Mouse (Mus musculus): ENCODE measurements around the gene Srsf7. TPM values are rescaled to one million over a fixed set of nuclear protein-coding genes. Genes with fewer than 3 reads are reported as not detected.
A peak's percentile ranks its signal among the peaks of the same experiment; 100 is the strongest.
"Not testable (repeated sequence)": the region's sequence is repeated elsewhere in the genome, so short reads cannot be mapped to it uniquely, and the experiment has no call there.

Srsf7 gene
- polyA plus RNA-seq, 1 experiment from 2014 or later: 890 TPM

DNA sequence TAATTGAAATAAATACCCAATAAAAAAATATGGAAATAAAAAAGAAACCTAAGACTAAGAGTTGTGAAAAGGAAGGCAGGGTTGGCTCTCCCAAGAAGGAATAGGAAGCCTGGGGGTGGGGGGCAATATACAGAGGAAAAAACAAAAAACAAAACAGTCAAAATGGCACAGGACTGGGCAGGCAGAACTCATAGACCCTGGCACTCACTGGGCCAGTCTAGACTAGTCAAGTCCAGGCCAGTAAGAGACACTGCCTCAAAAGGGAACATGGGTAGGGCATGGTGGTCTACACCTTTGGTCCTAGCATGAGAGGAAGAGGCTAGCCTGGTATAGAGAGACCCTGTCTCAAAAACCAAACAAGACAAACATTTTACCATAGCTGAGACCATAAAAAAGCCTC lies 26.6 kb downstream of the Srsf7 start:
- no peaks in the 10 kb centered on the region for H3K27me3 ChIP-seq (replicated peaks; ENCODE audit: low read depth, poor library complexity, severe bottlenecking)
- H3K4me1 ChIP-seq: no peaks in the 10 kb centered on the region
- no peak overlapping the region for H3K4me3 ChIP-seq
- no peak for DNase-seq (ENCODE audit: low spot score)
- no peak overlapping the region for H3K27ac ChIP-seq (replicated peaks)
- H3K9me3 ChIP-seq: no peaks in the 10 kb centered on the region
- H3K36me3 ChIP-seq (replicated peaks): no peaks in the 10 kb centered on the region

DNA sequence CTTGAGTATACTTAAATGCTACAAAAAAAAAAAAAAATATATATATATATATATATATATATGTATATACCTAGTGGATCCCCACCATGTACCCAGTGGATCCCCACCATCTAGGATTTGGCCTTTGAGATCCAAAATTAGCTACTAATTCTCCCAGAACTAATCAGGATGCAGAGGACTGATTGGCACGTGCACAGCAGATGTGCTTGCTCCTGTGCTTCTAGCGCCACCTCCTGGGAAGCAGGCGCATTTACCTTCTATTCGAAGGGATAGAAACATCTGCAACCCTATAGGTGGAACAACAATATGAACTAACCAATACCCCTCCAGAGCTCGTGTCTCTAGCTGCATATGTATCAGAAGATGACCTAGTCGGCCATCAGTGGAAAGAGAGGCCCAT lies 27.1 kb downstream of the Srsf7 start:
- Histone ChIP-seq H3K9me3 (no peaks in the 10 kb centered on the region), H3K4me1 (peaks cover 5% of the 10 kb centered on the region), H3K27ac (replicated peaks) (no peak overlapping the region), H3K27me3 (replicated peaks; ENCODE audit: low read depth, poor library complexity, severe bottlenecking) (no peaks in the 10 kb centered on the region), H3K4me3 (no peak overlapping the region), H3K36me3 (replicated peaks) (no peaks in the 10 kb centered on the region)
- 3% methylated on average over 6 of the region's 6 CpGs for WGBS
- DNase-seq (ENCODE audit: low spot score): peak; percentile 80

DNA sequence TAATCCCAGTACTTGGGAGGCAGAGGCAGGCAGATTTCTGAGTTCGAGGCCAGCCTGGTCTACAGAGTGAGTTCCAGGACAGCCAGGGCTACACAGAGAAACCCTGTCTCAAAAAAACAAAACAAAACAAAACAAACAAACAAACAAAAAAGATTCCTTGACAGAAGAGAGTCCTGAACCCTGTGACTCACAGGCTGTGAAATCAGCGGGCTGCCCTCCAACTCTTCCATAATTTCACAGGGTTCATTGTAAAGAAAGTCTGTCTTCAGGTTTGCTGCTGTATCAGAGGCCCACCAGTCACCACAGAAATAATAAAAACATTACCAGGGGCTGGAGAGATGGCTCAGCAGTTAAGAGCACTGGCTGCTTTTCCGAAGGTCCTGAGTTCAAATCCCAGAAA lies 28.3 kb downstream of the Srsf7 start:
- H3K4me1 ChIP-seq: peaks cover 12% of the 10 kb centered on the region

DNA sequence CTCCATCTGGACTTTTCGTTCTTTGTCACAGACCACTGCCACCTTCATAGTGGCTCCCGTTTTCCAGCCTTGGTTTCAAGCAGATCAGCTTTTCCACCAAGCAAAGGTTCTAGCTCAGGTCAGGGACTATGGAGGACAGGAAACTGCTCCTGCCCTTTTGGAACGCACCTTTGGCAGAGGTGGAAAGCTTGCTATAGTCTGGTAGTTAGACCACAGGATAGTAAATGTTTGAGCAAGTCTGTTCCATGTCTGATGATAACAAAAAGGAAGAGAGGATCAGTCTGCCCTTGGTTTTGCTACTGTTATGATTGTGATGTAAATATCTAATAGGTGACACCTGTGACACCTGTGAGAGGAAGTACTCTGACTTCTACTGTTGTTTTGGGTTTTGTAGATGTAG lies 31.1 kb downstream of the Srsf7 start:
- Histone ChIP-seq H3K27ac (replicated peaks) (no peak overlapping the region), H3K9me3 (no peaks in the 10 kb centered on the region), H3K36me3 (replicated peaks) (no peaks in the 10 kb centered on the region; the same call in 1 of the 2 replicates), H3K4me1 (peaks cover 12% of the 10 kb centered on the region), H3K4me3 (no peak overlapping the region), H3K27me3 (replicated peaks; ENCODE audit: low read depth, poor library complexity, severe bottlenecking) (no peaks in the 10 kb centered on the region)
- WGBS: 92% methylated on average over 3 of the region's 3 CpGs
- no peak for DNase-seq (ENCODE audit: low spot score)

More for the DNA sequence above, 28.3 kb downstream of the Srsf7 start:
- H3K9me3 ChIP-seq; H3K27me3 ChIP-seq (replicated peaks; ENCODE audit: low read depth, poor library complexity, severe bottlenecking); DNase-seq (ENCODE audit: low spot score); H3K27ac ChIP-seq (replicated peaks); H3K36me3 ChIP-seq (replicated peaks); H3K4me3 ChIP-seq: not testable (repeated sequence)
- WGBS: 90% methylated on average over 3 of the region's 3 CpGs

DNA sequence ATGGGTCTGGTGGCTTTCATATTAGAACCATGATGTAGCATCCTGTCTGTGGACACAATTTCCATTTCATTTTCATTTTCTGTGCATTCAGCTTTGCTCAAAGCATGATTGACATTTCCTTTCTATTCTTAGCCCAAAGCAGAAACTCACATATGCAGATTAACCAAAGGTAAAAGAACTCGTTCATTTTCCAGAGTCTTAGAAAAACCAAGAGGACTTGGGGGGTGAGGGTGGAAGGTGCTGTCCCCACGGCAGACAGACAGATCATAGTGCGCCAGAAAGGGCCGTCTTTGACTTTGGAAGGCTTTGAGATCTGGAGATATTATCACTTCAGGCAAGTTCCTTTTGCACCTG lies 31.7 kb downstream of the Srsf7 start:
- WGBS: 75% methylated on average over 4 of the region's 4 CpGs
- Histone ChIP-seq H3K27ac (replicated peaks) (no peak overlapping the region), H3K4me1 (peaks cover 12% of the 10 kb centered on the region), H3K27me3 (replicated peaks; ENCODE audit: low read depth, poor library complexity, severe bottlenecking) (no peaks in the 10 kb centered on the region), H3K9me3 (no peaks in the 10 kb centered on the region), H3K4me3 (no peak overlapping the region), H3K36me3 (replicated peaks) (no peaks in the 10 kb centered on the region; the same call in 1 of the 2 replicates)
- no peak for DNase-seq (ENCODE audit: low spot score)

DNA sequence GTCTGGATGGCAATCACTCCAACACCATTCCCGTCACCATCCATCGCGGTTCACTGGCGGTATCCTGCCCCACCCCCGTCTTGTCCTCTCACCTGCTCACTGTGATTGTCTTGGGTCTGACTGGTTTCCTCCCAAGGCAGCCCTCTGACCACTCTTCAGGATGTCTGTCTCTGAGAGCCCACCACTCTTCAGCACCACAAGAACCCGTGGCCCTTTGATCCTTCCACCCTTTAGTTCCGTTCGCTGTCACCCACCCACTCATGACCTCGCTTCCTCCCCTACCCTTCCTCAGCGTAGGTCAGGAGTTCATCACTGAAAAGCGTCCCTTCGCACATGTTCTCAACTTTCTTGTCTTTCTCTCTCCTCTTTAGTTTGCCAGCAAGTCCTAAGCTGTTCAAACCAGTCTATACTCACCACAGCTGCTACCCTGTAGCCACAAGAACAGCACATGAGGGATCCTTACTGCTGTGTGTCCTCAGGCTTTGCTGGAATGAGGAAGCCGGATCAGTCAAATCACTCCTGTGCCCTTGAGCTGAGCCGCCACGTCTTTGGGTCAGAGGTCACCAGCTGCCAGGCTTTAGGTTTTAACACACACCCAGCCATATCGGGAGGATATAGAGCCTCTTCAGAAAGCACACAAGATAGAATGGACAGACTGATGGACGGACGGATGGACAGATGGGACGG lies 32.3 kb downstream of the Srsf7 start:
- H3K4me3 ChIP-seq: no peak overlapping the region
- no peaks in the 10 kb centered on the region for H3K9me3 ChIP-seq
- no peak overlapping the region; the same call in 1 of the 2 replicates for H3K27ac ChIP-seq (replicated peaks)
- peaks cover 12% of the 10 kb centered on the region for H3K4me1 ChIP-seq
- 67% methylated on average over 19 of the region's 19 CpGs for WGBS
- DNase-seq (ENCODE audit: low spot score): peak; percentile 47
- no peaks in the 10 kb centered on the region for H3K27me3 ChIP-seq (replicated peaks; ENCODE audit: low read depth, poor library complexity, severe bottlenecking)
- no peaks in the 10 kb centered on the region; the same call in 1 of the 2 replicates for H3K36me3 ChIP-seq (replicated peaks)

DNA sequence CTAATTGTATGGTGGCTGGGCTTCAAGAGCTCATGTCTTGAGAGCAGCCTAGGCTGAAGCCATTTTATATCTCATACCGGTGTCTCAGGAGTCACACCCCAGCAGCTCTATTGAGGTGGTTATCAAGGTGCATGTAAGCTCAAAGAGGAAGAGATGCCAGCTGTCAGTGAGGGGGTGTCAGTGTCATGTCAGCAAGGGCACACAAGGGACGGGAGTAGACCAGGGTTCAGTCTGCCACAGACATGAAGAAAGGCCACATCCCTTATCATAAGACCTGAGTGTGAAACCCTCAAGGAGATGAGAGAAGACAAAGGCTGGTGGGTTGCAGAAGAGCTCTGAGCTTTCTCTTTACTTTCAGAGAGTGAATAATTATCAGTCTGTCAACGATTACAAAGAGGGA lies 33.0 kb downstream of the Srsf7 start:
- DNase-seq (ENCODE audit: low spot score): no peak
- no peaks in the 10 kb centered on the region for H3K27me3 ChIP-seq (replicated peaks; ENCODE audit: low read depth, poor library complexity, severe bottlenecking)
- 88% methylated on average over 3 of the region's 3 CpGs for WGBS
- H3K36me3 ChIP-seq (replicated peaks): no peaks in the 10 kb centered on the region; the same call in 1 of the 2 replicates
- H3K4me3 ChIP-seq: no peak overlapping the region
- peaks cover 14% of the 10 kb centered on the region for H3K4me1 ChIP-seq
- H3K9me3 ChIP-seq: no peaks in the 10 kb centered on the region
- H3K27ac ChIP-seq (replicated peaks): no peak overlapping the region

DNA sequence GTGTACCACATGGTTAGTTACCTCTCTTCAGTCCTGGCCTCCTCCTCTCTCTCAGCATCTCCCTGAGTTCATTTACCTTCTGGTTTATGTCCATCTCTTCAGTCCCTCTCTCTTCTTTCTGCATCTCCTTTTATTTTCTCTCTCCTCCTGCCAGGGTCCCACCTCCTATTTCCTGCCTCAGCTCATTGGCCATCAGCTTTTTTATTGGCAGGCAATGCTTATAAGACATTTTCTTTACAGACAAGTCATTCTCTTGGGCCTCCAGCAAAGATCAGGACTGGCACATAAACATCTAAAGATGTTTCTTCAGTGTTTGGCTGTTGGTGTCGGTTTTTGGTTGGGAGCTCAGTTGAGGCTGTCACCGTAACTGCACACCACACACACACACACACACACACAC lies 33.4 kb downstream of the Srsf7 start:
- H3K27ac ChIP-seq (replicated peaks): no peak overlapping the region
- H3K4me3 ChIP-seq: no peak overlapping the region
- no peaks in the 10 kb centered on the region for H3K27me3 ChIP-seq (replicated peaks; ENCODE audit: low read depth, poor library complexity, severe bottlenecking)
- no peaks in the 10 kb centered on the region; the same call in 1 of the 2 replicates for H3K36me3 ChIP-seq (replicated peaks)
- H3K4me1 ChIP-seq: peaks cover 18% of the 10 kb centered on the region
- DNase-seq (ENCODE audit: low spot score): no peak
- WGBS: 89% methylated on average over 2 of the region's 2 CpGs
- H3K9me3 ChIP-seq: no peaks in the 10 kb centered on the region

DNA sequence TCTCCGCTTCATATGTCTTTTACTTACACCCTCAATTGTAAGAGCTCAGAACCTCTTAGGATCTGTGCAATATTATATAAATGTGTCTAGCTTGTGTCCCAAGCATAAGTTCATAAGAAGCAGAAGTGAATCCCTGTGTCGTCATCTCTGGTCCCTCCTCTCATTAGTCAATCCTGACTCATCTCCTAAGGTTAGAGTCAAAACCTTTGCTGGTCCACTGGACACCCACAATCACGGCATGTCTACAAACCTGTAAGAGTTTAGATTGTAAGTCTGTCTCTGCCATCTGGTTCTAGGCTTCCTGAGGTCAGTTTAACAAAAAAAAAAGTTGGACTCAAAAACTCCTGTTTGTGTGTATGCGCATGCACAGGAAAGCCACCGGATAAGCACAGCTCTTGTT lies 34.3 kb downstream of the Srsf7 start:
- DNase-seq (ENCODE audit: low spot score): no peak
- WGBS: 91% methylated on average over 5 of the region's 5 CpGs

DNA sequence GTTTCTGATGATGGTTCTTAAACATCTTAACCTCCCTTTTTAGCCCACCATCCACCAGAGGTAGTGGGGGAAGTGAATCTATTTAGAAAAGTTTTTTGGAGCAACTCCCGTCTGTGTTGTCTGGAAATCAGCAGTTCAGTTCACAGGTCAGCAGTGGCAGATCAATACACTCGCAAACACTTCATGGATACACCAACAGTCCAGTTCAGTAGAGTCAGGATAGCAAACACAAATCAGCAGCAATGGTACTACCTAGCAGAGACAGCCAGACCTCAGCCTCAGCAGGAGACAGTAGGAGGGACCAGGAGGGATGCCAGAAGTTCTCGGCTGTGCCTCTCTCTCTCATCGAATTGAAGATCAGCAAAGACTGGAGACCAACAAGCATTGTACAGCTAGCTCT lies 35.2 kb downstream of the Srsf7 start:
- no peak overlapping the region for H3K4me3 ChIP-seq
- peaks cover 36% of the 10 kb centered on the region for H3K4me1 ChIP-seq
- H3K27me3 ChIP-seq (replicated peaks; ENCODE audit: low read depth, poor library complexity, severe bottlenecking): no peaks in the 10 kb centered on the region
- no peaks in the 10 kb centered on the region for H3K9me3 ChIP-seq
- no peaks in the 10 kb centered on the region; the same call in 1 of the 2 replicates for H3K36me3 ChIP-seq (replicated peaks)
- no peak overlapping the region for H3K27ac ChIP-seq (replicated peaks)
- 91% methylated on average over 4 of the region's 4 CpGs for WGBS
- DNase-seq (ENCODE audit: low spot score): no peak

More for the DNA sequence above, 34.3 kb downstream of the Srsf7 start:
- Histone ChIP-seq H3K4me1 (peaks cover 27% of the 10 kb centered on the region), H3K4me3 (no peak overlapping the region), H3K36me3 (replicated peaks) (no peaks in the 10 kb centered on the region; the same call in 1 of the 2 replicates), H3K27me3 (replicated peaks; ENCODE audit: low read depth, poor library complexity, severe bottlenecking) (no peaks in the 10 kb centered on the region), H3K27ac (replicated peaks) (no peak overlapping the region), H3K9me3 (no peaks in the 10 kb centered on the region)

DNA sequence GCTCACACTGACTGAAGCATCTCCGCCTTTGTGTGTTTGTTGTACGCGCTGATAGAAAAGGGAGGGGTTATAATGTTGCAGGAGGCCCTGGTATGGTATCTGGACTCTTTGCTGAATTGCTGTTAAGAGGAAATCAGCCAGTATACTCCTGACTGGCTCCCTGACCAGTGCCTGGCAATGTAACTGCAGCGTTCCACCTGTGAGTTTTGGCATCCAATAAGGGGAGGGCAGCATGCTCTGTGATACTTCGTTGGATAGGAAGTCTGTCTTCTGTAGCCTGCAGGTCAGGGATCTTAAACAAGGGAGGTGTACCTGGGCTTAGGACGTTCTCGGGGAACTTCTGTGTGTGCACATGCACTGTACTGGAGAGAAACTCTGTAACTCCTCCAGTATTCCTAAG lies 36.2 kb downstream of the Srsf7 start:
- peaks cover 37% of the 10 kb centered on the region for H3K4me1 ChIP-seq
- H3K27me3 ChIP-seq (replicated peaks; ENCODE audit: low read depth, poor library complexity, severe bottlenecking): no peaks in the 10 kb centered on the region
- 89% methylated on average over 7 of the region's 7 CpGs for WGBS
- H3K4me3 ChIP-seq: no peak overlapping the region
- H3K27ac ChIP-seq (replicated peaks): no peak overlapping the region
- H3K36me3 ChIP-seq (replicated peaks): no peaks in the 10 kb centered on the region; the same call in 1 of the 2 replicates
- no peak for DNase-seq (ENCODE audit: low spot score)
- no peaks in the 10 kb centered on the region for H3K9me3 ChIP-seq

DNA sequence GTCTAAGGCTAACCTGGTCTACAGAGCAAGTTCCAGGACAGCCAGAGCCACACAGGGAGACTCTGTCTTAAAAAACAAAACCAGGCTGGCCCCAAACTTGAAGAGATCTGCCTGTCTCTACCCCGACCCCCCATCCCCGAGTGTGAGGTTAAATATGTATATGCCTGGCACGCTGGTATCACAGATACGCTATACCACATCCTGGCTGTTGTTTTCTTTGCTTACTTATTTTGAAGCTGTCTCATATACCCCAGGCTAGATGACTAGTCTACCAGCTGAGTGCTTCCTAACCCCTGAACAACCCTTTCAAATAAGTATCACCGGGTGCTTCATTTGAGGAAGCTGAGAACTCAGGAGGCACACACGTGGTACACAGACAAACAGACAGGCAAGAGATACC lies 37.3 kb downstream of the Srsf7 start:
- Histone ChIP-seq H3K27ac (replicated peaks) (no peak overlapping the region), H3K4me3 (no peak overlapping the region), H3K9me3 (no peaks in the 10 kb centered on the region), H3K36me3 (replicated peaks) (no peaks in the 10 kb centered on the region; the same call in 1 of the 2 replicates), H3K27me3 (replicated peaks; ENCODE audit: low read depth, poor library complexity, severe bottlenecking) (no peaks in the 10 kb centered on the region), H3K4me1 (peaks cover 31% of the 10 kb centered on the region)
- 91% methylated on average over 6 of the region's 6 CpGs for WGBS
- DNase-seq (ENCODE audit: low spot score): no peak

DNA sequence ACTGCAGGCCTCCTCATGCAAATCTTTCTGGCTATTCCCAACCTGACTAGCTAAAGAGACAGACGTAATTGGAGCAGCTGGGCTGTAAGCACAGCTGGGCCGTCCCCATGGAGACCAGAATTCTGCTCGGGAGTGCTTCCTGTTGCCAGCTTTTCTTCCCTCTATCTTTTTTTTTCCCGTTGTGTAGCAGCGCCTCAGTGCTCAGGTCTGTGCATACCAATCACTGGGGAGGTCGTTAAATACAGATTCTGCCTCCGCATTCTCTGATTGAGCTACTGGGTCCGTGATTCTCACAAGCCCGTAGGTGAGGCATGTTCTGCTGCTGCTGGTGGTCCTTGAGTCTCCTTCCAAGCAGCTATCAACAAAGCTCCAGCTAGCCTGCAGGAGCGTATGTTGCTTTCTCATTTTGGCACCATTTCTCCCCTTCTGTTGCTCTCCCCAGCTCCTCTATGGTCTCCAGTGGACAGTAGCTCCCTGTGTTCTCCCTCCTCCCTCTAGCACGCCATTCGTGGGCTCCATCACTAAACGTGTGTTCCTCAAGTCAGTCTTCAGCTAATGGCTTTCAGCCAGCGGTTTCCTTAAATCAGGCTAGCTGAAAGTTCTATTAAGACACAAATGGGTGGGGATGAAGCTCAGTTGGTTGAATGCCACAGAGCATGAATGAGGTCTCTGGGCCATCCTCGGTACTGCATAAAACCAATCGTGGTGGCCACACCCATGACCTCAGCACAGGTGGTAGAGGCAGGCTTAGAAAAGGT lies 38.5 kb downstream of the Srsf7 start:
- peak overlapping the region; percentile 64 for H3K27ac ChIP-seq (replicated peaks)

More for the DNA sequence above, 38.5 kb downstream of the Srsf7 start:
- WGBS: 28% methylated on average over 16 of the region's 16 CpGs
- Histone ChIP-seq H3K4me1 (peaks cover 26% of the 10 kb centered on the region), H3K4me3 (peak overlapping the region; percentile 36), H3K36me3 (replicated peaks) (no peaks in the 10 kb centered on the region; the same call in 1 of the 2 replicates), H3K9me3 (no peaks in the 10 kb centered on the region), H3K27me3 (replicated peaks; ENCODE audit: low read depth, poor library complexity, severe bottlenecking) (no peaks in the 10 kb centered on the region)
- DNase-seq (ENCODE audit: low spot score): peak; percentile 79
